Comparison of ENCODE assay signal across 11 mouse cellular contexts in the genomic region with DNA sequence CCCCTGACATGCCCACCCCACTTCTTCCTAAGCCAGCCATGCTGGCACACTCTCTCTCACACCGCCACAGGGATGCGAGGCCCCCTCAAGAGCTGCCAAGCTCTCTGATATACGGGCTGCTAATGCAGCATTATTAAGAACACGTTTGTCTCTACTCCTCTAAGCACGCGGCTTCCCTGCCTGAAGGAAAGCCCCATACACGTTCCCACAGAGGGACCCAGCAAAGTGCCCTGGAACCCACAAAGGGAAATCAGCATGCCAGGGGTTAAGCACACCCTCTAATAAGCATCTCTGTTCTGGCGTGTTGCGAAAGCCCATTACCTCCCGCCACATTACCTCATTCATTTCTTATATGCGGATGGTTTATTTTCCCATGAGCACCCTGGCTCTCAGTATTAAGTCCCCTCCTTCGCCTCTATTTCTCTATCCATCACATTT.
A peak's percentile ranks its signal among the peaks of the same experiment; 100 is the strongest.
DNase-seq lines count a peak whose midpoint lies in the region; ATAC-seq lines count a peak whose summit lies in the region.
"Had no signal": no experiment of that assay in that cellular context is flagged by ENCODE, and none has a peak within 500 bp of the region (broad histone marks: within the 10 kb centered on the region; RNA-seq: fewer than 3 reads in every experiment).

No protein-coding gene starts in this region.

- no peak for ATAC-seq in liver, embryonic 12.5 days
- no peak for ATAC-seq in liver, embryonic 11.5 days (replicated peaks; ENCODE audit: low FRiP score)
- ATAC-seq in forebrain, embryonic 11.5 days (replicated peaks; ENCODE audit: low FRiP score) = 0 out of 2 replicates have a peak, but pooled peaks have one; percentile 16
- ATAC-seq in hindbrain, embryonic 14.5 days (ENCODE audit: low FRiP score) = peak; percentile 70
- peak; percentile 62 for ATAC-seq in neural tube, embryonic 13.5 days (ENCODE audit: low read depth)
- no peak for ATAC-seq in CD4-positive, CD25-positive, alpha-beta regulatory T cell, adult 4 months
- ATAC-seq: inflammation-experienced regulatory T-cells, adult 6 months had no signal

- H3K9ac ChIP-seq in liver, embryonic 12.5 days = no peak overlapping the region
- H3K9ac ChIP-seq in liver, embryonic 11.5 days (ENCODE audit: low read depth, low read length) = no peak overlapping the region
- H3K9ac ChIP-seq in forebrain, embryonic 11.5 days (ENCODE audit: low read length) = no peak overlapping the region
- peak overlapping the region; percentile 57 for H3K9ac ChIP-seq in hindbrain, embryonic 14.5 days
- H3K9ac ChIP-seq in neural tube, embryonic 13.5 days = peak overlapping the region; percentile 39
- H3K9ac ChIP-seq: lung, embryonic 15.5 days had no signal

- H3K9me3 ChIP-seq in liver, embryonic 12.5 days (replicated peaks) = no peaks in the 10 kb centered on the region
- no peaks in the 10 kb centered on the region for H3K9me3 ChIP-seq in liver, embryonic 11.5 days (ENCODE audit: control insufficient read depth, low read length)
- H3K9me3 ChIP-seq in forebrain, embryonic 11.5 days (ENCODE audit: control insufficient read depth, low read length) = no peaks in the 10 kb centered on the region; the same call in 1 of the 2 replicates
- 0 out of 2 replicates have a peak, but pooled peaks cover 3% of the 10 kb centered on the region for H3K9me3 ChIP-seq in hindbrain, embryonic 14.5 days (ENCODE audit: control insufficient read depth, low read length)
- 0 out of 2 replicates have a peak, but pooled peaks cover 5% of the 10 kb centered on the region for H3K9me3 ChIP-seq in neural tube, embryonic 13.5 days
- H3K9me3 ChIP-seq: lung, embryonic 15.5 days had no signal

- H3K4me1 ChIP-seq in liver, embryonic 12.5 days = peaks cover 7% of the 10 kb centered on the region
- H3K4me1 ChIP-seq in liver, embryonic 11.5 days (replicated peaks; ENCODE audit: control insufficient read depth, insufficient read depth, low read length) = no peaks in the 10 kb centered on the region
- H3K4me1 ChIP-seq in forebrain, embryonic 11.5 days (replicated peaks; ENCODE audit: control insufficient read depth, insufficient read depth, low read length) = peaks cover 2% of the 10 kb centered on the region; the same call in 1 of the 2 replicates
- H3K4me1 ChIP-seq in hindbrain, embryonic 14.5 days (replicated peaks; ENCODE audit: control insufficient read depth, insufficient read depth, low read length) = peaks cover 31% of the 10 kb centered on the region
- H3K4me1 ChIP-seq in neural tube, embryonic 13.5 days (replicated peaks) = peaks cover 45% of the 10 kb centered on the region

- no peaks in the 10 kb centered on the region for H3K36me3 ChIP-seq in liver, embryonic 12.5 days
- H3K36me3 ChIP-seq in liver, embryonic 11.5 days (ENCODE audit: control insufficient read depth, insufficient read depth, low read length) = no peaks in the 10 kb centered on the region
- H3K36me3 ChIP-seq in forebrain, embryonic 11.5 days (ENCODE audit: control insufficient read depth, insufficient read depth, low read length) = no peaks in the 10 kb centered on the region
- H3K36me3 ChIP-seq in hindbrain, embryonic 14.5 days (replicated peaks; ENCODE audit: control insufficient read depth, insufficient read depth) = no peaks in the 10 kb centered on the region
- H3K36me3 ChIP-seq in neural tube, embryonic 13.5 days = no peaks in the 10 kb centered on the region

- H3K27me3 ChIP-seq in liver, embryonic 12.5 days (replicated peaks) = no peaks in the 10 kb centered on the region; the same call in 1 of the 2 replicates
- H3K27me3 ChIP-seq in liver, embryonic 11.5 days (replicated peaks; ENCODE audit: control insufficient read depth, insufficient read depth, low read length) = no peaks in the 10 kb centered on the region
- no peaks in the 10 kb centered on the region for H3K27me3 ChIP-seq in forebrain, embryonic 11.5 days (ENCODE audit: control insufficient read depth, insufficient read depth, low read length)
- H3K27me3 ChIP-seq in hindbrain, embryonic 14.5 days (ENCODE audit: control insufficient read depth, insufficient read depth, low read length) = no peaks in the 10 kb centered on the region
- H3K27me3 ChIP-seq in neural tube, embryonic 13.5 days = no peaks in the 10 kb centered on the region
- H3K27me3 ChIP-seq: lung, embryonic 15.5 days had no signal

- H3K27ac ChIP-seq in liver, embryonic 12.5 days = 0 out of 2 replicates have a peak overlapping the region, but pooled peaks have one; percentile 25
- H3K27ac ChIP-seq in liver, embryonic 11.5 days (ENCODE audit: low read depth, low read length) = no peak overlapping the region
- H3K27ac ChIP-seq in forebrain, embryonic 11.5 days (ENCODE audit: low read depth, low read length) = no peak overlapping the region
- H3K27ac ChIP-seq in hindbrain, embryonic 14.5 days = peak overlapping the region; percentile 87
- peak overlapping the region; percentile 77 for H3K27ac ChIP-seq in neural tube, embryonic 13.5 days (replicated peaks)
- H3K27ac ChIP-seq: lung, embryonic 15.5 days had no signal

- WGBS in liver, embryonic 12.5 days (ENCODE audit: insufficient replicate concordance) = 79% methylated on average over 12 of the region's 12 CpGs
- 78% methylated on average over 12 of the region's 12 CpGs for WGBS in liver, embryonic 11.5 days
- 78% methylated on average over 12 of the region's 12 CpGs for WGBS in forebrain, embryonic 11.5 days
- WGBS in hindbrain, embryonic 14.5 days = 29% methylated on average over 12 of the region's 12 CpGs
- 20% methylated on average over 12 of the region's 12 CpGs for WGBS in neural tube, embryonic 13.5 days

- no peak overlapping the region for H3K4me3 ChIP-seq in liver, embryonic 12.5 days
- no peak overlapping the region for H3K4me3 ChIP-seq in liver, embryonic 11.5 days (ENCODE audit: low read depth, low read length)
- no peak overlapping the region for H3K4me3 ChIP-seq in forebrain, embryonic 11.5 days (ENCODE audit: low read depth, low read length)
- H3K4me3 ChIP-seq in hindbrain, embryonic 14.5 days (replicated peaks; ENCODE audit: low read length) = no peak overlapping the region
- no peak overlapping the region for H3K4me3 ChIP-seq in neural tube, embryonic 13.5 days
- H3K4me3 ChIP-seq: lung, embryonic 15.5 days; myocyte had no signal

- H3K4me2 ChIP-seq in liver, embryonic 12.5 days = no peak overlapping the region
- no peak overlapping the region for H3K4me2 ChIP-seq in liver, embryonic 11.5 days
- no peak overlapping the region for H3K4me2 ChIP-seq in forebrain, embryonic 11.5 days (ENCODE audit: low read depth, low read length, severe bottlenecking)
- H3K4me2 ChIP-seq in hindbrain, embryonic 14.5 days (replicated peaks) = peak overlapping the region; percentile 34
- peak overlapping the region; percentile 44 for H3K4me2 ChIP-seq in neural tube, embryonic 13.5 days
- H3K4me2 ChIP-seq: lung, embryonic 15.5 days had no signal

- no peak for DNase-seq in liver, embryonic 11.5 days (ENCODE audit: low spot score)
- DNase-seq in forebrain, embryonic 11.5 days (ENCODE audit: low spot score) = no peak
- no peak for DNase-seq in hindbrain, embryonic 14.5 days (ENCODE audit: low spot score)
- no peak for DNase-seq in right cerebral cortex, postnatal 14 days
- DNase-seq: kidney, postnatal 36 days had no signal

Comparison
In these comparisons a context has a peak if more than half of its experiments do, and no peak if none do; other contexts are left out.
1. H3K27ac ChIP-seq: peak in liver, embryonic 12.5 days (single experiment), hindbrain, embryonic 14.5 days (single experiment) and neural tube, embryonic 13.5 days (single experiment); none in liver, embryonic 11.5 days (single experiment) and forebrain, embryonic 11.5 days (single experiment).
2. ATAC-seq: peak in forebrain, embryonic 11.5 days (single experiment), hindbrain, embryonic 14.5 days (single experiment) and neural tube, embryonic 13.5 days (single experiment); none in liver, embryonic 12.5 days (single experiment), liver, embryonic 11.5 days (single experiment) and CD4-positive, CD25-positive, alpha-beta regulatory T cell, adult 4 months (single experiment).
3. H3K4me2 ChIP-seq: peak in hindbrain, embryonic 14.5 days (single experiment) and neural tube, embryonic 13.5 days (single experiment); none in liver, embryonic 12.5 days (single experiment), liver, embryonic 11.5 days (single experiment) and forebrain, embryonic 11.5 days (single experiment).
4. H3K9ac ChIP-seq: peak in hindbrain, embryonic 14.5 days (single experiment) and neural tube, embryonic 13.5 days (single experiment); none in liver, embryonic 12.5 days (single experiment), liver, embryonic 11.5 days (single experiment) and forebrain, embryonic 11.5 days (single experiment).